Mouse (Mus musculus) kidney, embryonic 14.5 days (tissue): ENCODE measurements around the gene Ciao2a. TPM values are rescaled to one million over a fixed set of nuclear protein-coding genes. Genes with fewer than 3 reads are reported as not detected.

Experiments
- ATAC-seq: fragments of 200-750 bp; cut with Nextera tagmentation; 2 replicates; pipeline ENCODE4 v1.8.0; 2017; ENCODE audit warnings: moderate number of reproducible peaks, mild to moderate bottlenecking, moderate TSS enrichment, moderate library complexity; ENCODE audit not compliant: low FRiP score, low TSS enrichment
- H3K27ac ChIP-seq: fragments of 300-500 bp; sonication (generic); 2 replicates; pipeline ENCODE4 v1.5.1; 2014; ENCODE audit warnings: low read depth, mild to moderate bottlenecking, low read length, moderate library complexity, mixed read lengths
- H3K27me3 ChIP-seq: fragments of 300-500 bp; sonication (generic); 2 replicates; pipeline ENCODE4 v1.6.1; 2014; ENCODE audit warnings: mild to moderate bottlenecking, low read length; ENCODE audit not compliant: control insufficient read depth, insufficient read depth
- H3K36me3 ChIP-seq: fragments of 300-500 bp; sonication (generic); 2 replicates; pipeline ENCODE4 v1.6.1; 2014; ENCODE audit warnings: low read length, mixed read lengths; ENCODE audit not compliant: control insufficient read depth, insufficient read depth
- H3K4me1 ChIP-seq: fragments of 300-500 bp; sonication (generic); 2 replicates; pipeline ENCODE4 v1.6.1; 2014; ENCODE audit warnings: low read length, mixed read lengths; ENCODE audit not compliant: control insufficient read depth, insufficient read depth
- H3K4me2 ChIP-seq: fragments of 300-500 bp; sonication (generic); replicated peaks from 2 replicates; pipeline ENCODE4 v1.6.1; 2014; ENCODE audit warnings: low read depth, mild to moderate bottlenecking, low read length
- H3K4me3 ChIP-seq: fragments of 300-500 bp; sonication (generic); 2 replicates; pipeline ENCODE4 v1.5.1; 2014; ENCODE audit warnings: mild to moderate bottlenecking, low read length
- H3K9ac ChIP-seq: fragments of 300-500 bp; sonication (generic); 2 replicates; pipeline ENCODE4 v1.6.1; 2014; ENCODE audit warnings: low read depth, mild to moderate bottlenecking, low read length, moderate library complexity
- H3K9me3 ChIP-seq: fragments of 300-500 bp; sonication (generic); 2 replicates; pipeline ENCODE4 v1.6.1; 2016; ENCODE audit warnings: low read length; ENCODE audit not compliant: control insufficient read depth
- WGBS: fragments of 180-500 bp; shearing (Covaris S2); extraction: QIAGEN DNeasy Blood & Tissue Kit; methylation state at CpG from one replicate; pipeline ENCODE4 v1.1.7; 2014; 5-methylcytosine and 5-hydroxymethylcytosine counted together
- polyA plus RNA-seq: library from polyadenylated mRNA; unstranded; fragments of >200 nt; fragmentation: Nextera tagmentation; extraction: Ambion mirVana; gene quantifications from 2 replicates; pipeline ENCODE4 v1.2.1, GENCODE M21; 2014

Ciao2a gene
- polyA plus RNA-seq, 1 experiment from 2014 or later: 164 TPM

GRCm38 (mm10) chr9:66144248-66144647 is 17.8 kb downstream of the Ciao2a start:
- Histone ChIP-seq H3K4me2 (no peak overlapping the region), H3K27ac (no peak overlapping the region), H3K9ac (no peak overlapping the region), H3K36me3 (peaks cover 12% of the 10 kb centered on the region), H3K9me3 (no peaks in the 10 kb centered on the region), H3K27me3 (no peaks in the 10 kb centered on the region), H3K4me3 (no peak overlapping the region), H3K4me1 (no peaks in the 10 kb centered on the region)
- WGBS: 7% methylated on average over 6 of the region's 6 CpGs
- ATAC-seq: no peak; the same call in 1 of the 2 replicates

GRCm38 (mm10) chr9:66146141-66146540 is 19.7 kb downstream of the Ciao2a start:
- ATAC-seq: no peak
- Histone ChIP-seq H3K4me3 (no peak overlapping the region), H3K4me2 (no peak overlapping the region)

GRCm38 (mm10) chr9:66152011-66152410 is 25.6 kb downstream of the Ciao2a start:
- WGBS: 56% methylated on average over 9 of the region's 9 CpGs
- no peaks in the 10 kb centered on the region for H3K36me3 ChIP-seq
- H3K27me3 ChIP-seq: peaks cover 4% of the 10 kb centered on the region; the same call in 1 of the 2 replicates
- no peak for ATAC-seq
- H3K27ac ChIP-seq: no peak overlapping the region
- no peak overlapping the region for H3K4me3 ChIP-seq
- H3K4me2 ChIP-seq: no peak overlapping the region
- H3K9ac ChIP-seq: no peak overlapping the region
- H3K9me3 ChIP-seq: no peaks in the 10 kb centered on the region
- no peaks in the 10 kb centered on the region for H3K4me1 ChIP-seq

More at GRCm38 (mm10) chr9:66146141-66146540, 19.7 kb downstream of the Ciao2a start:
- H3K27ac ChIP-seq: no peak overlapping the region
- no peaks in the 10 kb centered on the region for H3K9me3 ChIP-seq
- H3K4me1 ChIP-seq: no peaks in the 10 kb centered on the region
- no peak overlapping the region for H3K9ac ChIP-seq
- H3K27me3 ChIP-seq: no peaks in the 10 kb centered on the region
- no peaks in the 10 kb centered on the region for H3K36me3 ChIP-seq

- Histone ChIP-seq H3K27ac (no peak overlapping the region), H3K9ac (no peak overlapping the region), H3K27me3 (peaks cover 9% of the 10 kb centered on the region; the same call in 1 of the 2 replicates), H3K4me2 (no peak overlapping the region), H3K4me1 (0 out of 2 replicates have a peak, but pooled peaks cover 4% of the 10 kb centered on the region), H3K36me3 (no peaks in the 10 kb centered on the region), H3K9me3 (no peaks in the 10 kb centered on the region), H3K4me3 (no peak overlapping the region)
- 91% methylated on average over 6 of the region's 6 CpGs for WGBS
- no peak for ATAC-seq
Measured at GRCm38 (mm10) chr9:66153594-66153993, 27.2 kb downstream of the Ciao2a start.

GRCm38 (mm10) chr9:66154013-66154412 is 27.6 kb downstream of the Ciao2a start:
- Histone ChIP-seq H3K9me3 (no peaks in the 10 kb centered on the region), H3K27me3 (peaks cover 9% of the 10 kb centered on the region; the same call in 1 of the 2 replicates), H3K27ac (no peak overlapping the region), H3K4me1 (0 out of 2 replicates have a peak, but pooled peaks cover 4% of the 10 kb centered on the region), H3K36me3 (no peaks in the 10 kb centered on the region), H3K4me3 (no peak overlapping the region), H3K9ac (no peak overlapping the region), H3K4me2 (no peak overlapping the region)
- ATAC-seq: no peak
- WGBS: 69% methylated on average over 9 of the region's 9 CpGs

GRCm38 (mm10) chr9:66155534-66155933 is 29.1 kb downstream of the Ciao2a start:
- Histone ChIP-seq H3K36me3 (no peaks in the 10 kb centered on the region), H3K9ac (no peak overlapping the region), H3K4me1 (0 out of 2 replicates have a peak, but pooled peaks cover 4% of the 10 kb centered on the region), H3K4me3 (no peak overlapping the region), H3K9me3 (no peaks in the 10 kb centered on the region), H3K27ac (no peak overlapping the region), H3K4me2 (no peak overlapping the region), H3K27me3 (peaks cover 9% of the 10 kb centered on the region; the same call in 1 of the 2 replicates)
- no peak for ATAC-seq
- 96% methylated on average over 1 of the region's 1 CpGs for WGBS

GRCm38 (mm10) chr9:66157958-66158830 is 31.8 kb downstream of the Ciao2a start, which contains the start of gene Dapk2:
Dapk2 (plus strand) TSS chr9:66158223.
- Histone ChIP-seq H3K27ac (no peak within 1 kb of the TSS), H3K9me3 (no peaks in the 10 kb centered on the region), H3K9ac (peak within 1 kb of the TSS; percentile 48), H3K36me3 (no peaks in the 10 kb centered on the region), H3K27me3 (peaks cover 9% of the 10 kb centered on the region; the same call in 1 of the 2 replicates), H3K4me3 (peak within 1 kb of the TSS; percentile 46), H3K4me1 (0 out of 2 replicates have a peak, but pooled peaks cover 4% of the 10 kb centered on the region), H3K4me2 (peak within 1 kb of the TSS; percentile 75)
- peak; percentile 90 for ATAC-seq
- WGBS: 2% methylated on average over 57 of the region's 58 CpGs

- H3K9me3 ChIP-seq: no peaks in the 10 kb centered on the region
- no peaks in the 10 kb centered on the region for H3K36me3 ChIP-seq
- no peak for ATAC-seq
- H3K27ac ChIP-seq: no peak overlapping the region
- 0 out of 2 replicates have a peak, but pooled peaks cover 4% of the 10 kb centered on the region for H3K4me1 ChIP-seq
- H3K4me2 ChIP-seq: no peak overlapping the region
- WGBS: 87% methylated on average over 6 of the region's 6 CpGs
- peaks cover 9% of the 10 kb centered on the region; the same call in 1 of the 2 replicates for H3K27me3 ChIP-seq
- H3K9ac ChIP-seq: no peak overlapping the region
- no peak overlapping the region for H3K4me3 ChIP-seq
Measured at GRCm38 (mm10) chr9:66158885-66159430, 32.5 kb downstream of the Ciao2a start.

DNA sequence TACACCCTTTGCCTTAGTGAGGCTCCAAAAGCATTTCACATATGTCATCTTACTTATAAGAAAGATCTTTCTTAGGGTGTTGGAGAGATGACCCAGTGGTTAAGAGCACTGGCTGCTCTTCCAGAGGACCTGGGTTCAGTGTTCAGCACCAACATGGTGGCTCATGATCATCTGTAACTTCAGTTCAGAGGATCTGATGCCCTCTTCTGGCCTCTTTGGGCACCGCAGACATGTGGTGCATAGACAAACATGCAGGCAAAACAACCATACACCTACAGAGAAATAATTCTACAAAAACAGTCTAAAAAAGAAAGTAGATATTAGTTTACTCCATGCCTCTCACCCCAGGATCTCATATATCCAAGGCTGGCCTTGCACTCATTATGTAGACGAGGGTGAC is 33.7 kb downstream of the Ciao2a start:
- 0 out of 2 replicates have a peak, but pooled peaks cover 4% of the 10 kb centered on the region for H3K4me1 ChIP-seq
- peaks cover 9% of the 10 kb centered on the region; the same call in 1 of the 2 replicates for H3K27me3 ChIP-seq
- H3K27ac ChIP-seq: no peak overlapping the region
- no peak overlapping the region for H3K4me3 ChIP-seq
- no peaks in the 10 kb centered on the region for H3K9me3 ChIP-seq
- H3K4me2 ChIP-seq: no peak overlapping the region
- no peak overlapping the region for H3K9ac ChIP-seq
- WGBS: 93% methylated on average over 2 of the region's 2 CpGs
- no peaks in the 10 kb centered on the region for H3K36me3 ChIP-seq
- ATAC-seq: no peak
